Mouse (Mus musculus): Measurements from ENCODE around the gene Eno4. TPM values are rescaled to one million over a fixed set of nuclear protein-coding genes. Genes with fewer than 3 reads are reported as not detected.
A peak's percentile ranks its signal among the peaks of the same experiment; 100 is the strongest.

Eno4 gene
- total RNA-seq, 2 experiments from 2014 or later: not detected

- intact Hi-C loops (cut with DNase I): no loop called here
Observed at GRCm38 (mm10) chr19:58968731-58969506, 25.7 kb downstream of the Eno4 start.

GRCm38 (mm10) chr19:58970826-58971225 is 27.6 kb downstream of the Eno4 start:
- intact Hi-C loops (cut with DNase I): no loop called here
- DNase-seq: no peak

More at GRCm38 (mm10) chr19:58968731-58969506, 25.7 kb downstream of the Eno4 start:
- DNase-seq: no peak

GRCm38 (mm10) chr19:58974126-58974525 is 30.9 kb downstream of the Eno4 start:
- no peak for DNase-seq
- intact Hi-C loops (cut with DNase I): no loop called here

- intact Hi-C loops (cut with DNase I): no loop called here
Observed at GRCm38 (mm10) chr19:58975216-58975863, 32.1 kb downstream of the Eno4 start.

GRCm38 (mm10) chr19:58978401-58979171 is 35.4 kb downstream of the Eno4 start:
- no peak for DNase-seq
- intact Hi-C loops (cut with DNase I): no loop called here

More at GRCm38 (mm10) chr19:58975216-58975863, 32.1 kb downstream of the Eno4 start:
- DNase-seq: no peak

GRCm38 (mm10) chr19:58979436-58980055 is 36.3 kb downstream of the Eno4 start:
- intact Hi-C loops (cut with DNase I): no loop called here
- DNase-seq: peak; percentile 40 to 53

GRCm38 (mm10) chr19:58980056-58980440 is 36.8 kb downstream of the Eno4 start:
- intact Hi-C loops (cut with DNase I): no loop called here
- DNase-seq: no peak

- intact Hi-C loops (cut with DNase I): no loop called here
- DNase-seq: no peak
Observed at GRCm38 (mm10) chr19:58981571-58981970, 38.3 kb downstream of the Eno4 start.

GRCm38 (mm10) chr19:59002827-59003226 is 59.6 kb downstream of the Eno4 start:
- intact Hi-C loops (cut with DNase I): no loop called here

GRCm38 (mm10) chr19:59006577-59007340 is 63.5 kb downstream of the Eno4 start:
- intact Hi-C loops (cut with DNase I): no loop called here
- DNase-seq: no peak

More at GRCm38 (mm10) chr19:59002827-59003226, 59.6 kb downstream of the Eno4 start:
- DNase-seq: no peak

GRCm38 (mm10) chr19:59010802-59011201 is 67.6 kb downstream of the Eno4 start:
- intact Hi-C loops (cut with DNase I): no loop called here
- no peak for DNase-seq

Small RNA genes within 50 kb of the gene (microRNA-seq; reads per million reads assigned to microRNA genes)
- gene Mir3086: 0.54 to 21.6 reads per million in 2 experiments

Other genes with a start within 250 kb of the Eno4 start
- gene Pnliprp1, start 214.5 kb upstream of the Eno4 start, total RNA-seq (2021): not detected
- not detected for gene Pnliprp2, start 183.7 kb upstream of the Eno4 start, total RNA-seq (2021)
- gene 1700019N19Rik, start 149.0 kb upstream of the Eno4 start, total RNA-seq (2021): not detected
- gene Hspa12a, start 229 bp downstream of the Eno4 start, total RNA-seq (2021): 10 to 100 TPM; 25.7 to 28.5 TPM
- gene Shtn1, start 132.7 kb downstream of the Eno4 start, total RNA-seq (2021): 1 to 10 TPM; 2.2 to 2.4 TPM
- not detected for gene Vax1, start 226.6 kb downstream of the Eno4 start, total RNA-seq (2021)